Mouse (Mus musculus) CH12.LX (cell line): ENCODE measurements at regions not wholly inside any gene's neighbourhood (a gene's known extent, or its start where the extent isn't known, plus 50 kb on each side); places are given as distances from the start of the nearest gene placed in this dataset.

ENCODE experiments used
- DNase-seq: peaks from one replicate; pipeline ENCODE4 v3.0.0-alpha.2; 2013; ENCODE audit errors: extremely low read depth
- H3K27ac ChIP-seq: 2 replicates; pipeline ENCODE4 v1.5.1; 2012; ENCODE audit warnings: low read depth, mild to moderate bottlenecking, control low read depth, moderate library complexity; ENCODE audit not compliant: insufficient read depth
- H3K27me3 ChIP-seq: replicated peaks from 2 replicates; pipeline ENCODE3; 2012; ENCODE audit warnings: inconsistent platforms
- H3K36me3 ChIP-seq, 2 experiments: replicated peaks in 1 of 2; 2 replicates each; pipeline versions ENCODE3 to v1.6.1; 2012; ENCODE audit warnings: inconsistent platforms in 1 of 2, low read length in 1 of 2, mild to moderate bottlenecking in 1 of 2, mixed read lengths in 1 of 2, moderate library complexity in 1 of 2; ENCODE audit not compliant: control insufficient read depth in 1 of 2, insufficient read depth in 1 of 2
- H3K4me1 ChIP-seq, 2 experiments: 2 replicates each; pipeline ENCODE4 v1.6.1; 2012; ENCODE audit warnings: inconsistent platforms in 1 of 2, moderate library complexity in 1 of 2; ENCODE audit not compliant: insufficient read depth in 2 of 2, control insufficient read depth in 1 of 2
- H3K4me2 ChIP-seq: 2 replicates; pipeline ENCODE4 v1.6.1; 2012; ENCODE audit warnings: low read depth, mild to moderate bottlenecking, control low read depth; ENCODE audit not compliant: poor library complexity, insufficient read depth, severe bottlenecking
- H3K4me3 ChIP-seq, 3 experiments: fragments of 150-350 bp in 1 of 3; sonication (generic) in 1 of 3; replicated peaks in 1 of 3; 2 replicates each; pipeline versions ENCODE3 to v1.5.1; 2011 to 2012; ENCODE audit warnings: low read depth in 2 of 3, low read length in 2 of 3, mild to moderate bottlenecking in 2 of 3, moderate library complexity in 2 of 3, control low read depth in 1 of 3, improper control_type of control experiment in 1 of 3, inconsistent platforms in 1 of 3, mixed read lengths in 1 of 3; ENCODE audit not compliant: poor library complexity in 1 of 3
- H3K79me2 ChIP-seq: replicated peaks from 2 replicates; pipeline ENCODE4 v1.6.1; 2012; ENCODE audit warnings: mild to moderate bottlenecking, moderate library complexity; ENCODE audit not compliant: control insufficient read depth, poor library complexity, insufficient read depth, severe bottlenecking; ENCODE audit errors: extremely low read depth
- H3K9ac ChIP-seq: 2 replicates; pipeline ENCODE4 v1.6.1; 2012; ENCODE audit warnings: low read depth, mild to moderate bottlenecking, control low read depth, moderate library complexity; ENCODE audit not compliant: insufficient read depth
- H3K9me3 ChIP-seq: replicated peaks from 2 replicates; pipeline ENCODE3; 2012; ENCODE audit warnings: low read length, inconsistent platforms, mixed read lengths
- CTCF ChIP-seq, 2 experiments: IDR thresholded peaks in 1 of 2; conservative IDR thresholded peaks in 1 of 2; 2 replicates each; pipeline ENCODE4 v1.5.1; 2011 to 2012; ENCODE audit warnings: low read depth in 2 of 2, low read length in 2 of 2, improper control_type of control experiment in 1 of 2, inconsistent platforms in 1 of 2, mild to moderate bottlenecking in 1 of 2, moderate library complexity in 1 of 2
- E2F4 ChIP-seq: IDR thresholded peaks from 2 replicates; pipeline ENCODE4 v1.6.1; 2011; ENCODE audit warnings: low read depth, low read length, improper control_type of control experiment; ENCODE audit not compliant: insufficient replicate concordance
- ELF1 ChIP-seq: IDR thresholded peaks from 2 replicates; pipeline ENCODE4 v1.6.1; 2014; ENCODE audit warnings: low read depth, mild to moderate bottlenecking, inconsistent platforms, low read length, improper control_type of control experiment
- EP300 ChIP-seq: IDR thresholded peaks from 2 replicates; pipeline ENCODE4 v1.6.1; 2011; ENCODE audit warnings: low read length, improper control_type of control experiment
- ETS1 ChIP-seq: conservative IDR thresholded peaks from 2 replicates; pipeline ENCODE4 v1.6.1; 2012; ENCODE audit warnings: low read depth, mild to moderate bottlenecking, inconsistent platforms, low read length, improper control_type of control experiment, moderate library complexity
- GABPA ChIP-seq: IDR thresholded peaks from 2 replicates; pipeline ENCODE4 v1.6.1; 2012; ENCODE audit warnings: low read depth, low read length, improper control_type of control experiment, inconsistent platforms; ENCODE audit not compliant: insufficient replicate concordance
- IRF4 ChIP-seq: IDR thresholded peaks from 2 replicates; pipeline ENCODE4 v1.6.1; 2014; ENCODE audit warnings: low read depth, mild to moderate bottlenecking, inconsistent platforms, low read length, improper control_type of control experiment
- JUN ChIP-seq: IDR thresholded peaks from 2 replicates; pipeline ENCODE4 v1.6.1; 2011; ENCODE audit warnings: low read depth, mild to moderate bottlenecking, low read length, improper control_type of control experiment, moderate library complexity; ENCODE audit not compliant: insufficient read depth
- JUND ChIP-seq: conservative IDR thresholded peaks from 2 replicates; pipeline ENCODE4 v1.6.1; 2011; ENCODE audit warnings: low read depth, low read length, improper control_type of control experiment
- KAT2A ChIP-seq: IDR thresholded peaks from 2 replicates; pipeline ENCODE4 v1.6.1; 2012; ENCODE audit warnings: low read length, improper control_type of control experiment, inconsistent platforms; ENCODE audit not compliant: insufficient replicate concordance
- MAX ChIP-seq: IDR thresholded peaks from 2 replicates; pipeline ENCODE4 v1.6.1; 2011; ENCODE audit warnings: low read length, improper control_type of control experiment
- MEF2A ChIP-seq: IDR thresholded peaks from 2 replicates; pipeline ENCODE4 v1.6.1; 2014; ENCODE audit warnings: low read depth, mild to moderate bottlenecking, inconsistent platforms, low read length, improper control_type of control experiment, borderline replicate concordance
- MXI1 ChIP-seq: IDR thresholded peaks from 2 replicates; pipeline ENCODE4 v1.6.1; 2011; ENCODE audit warnings: mild to moderate bottlenecking, low read depth, low read length, improper control_type of control experiment
- MYC ChIP-seq: IDR thresholded peaks from 2 replicates; pipeline ENCODE4 v1.6.1; 2011; ENCODE audit warnings: low read depth, mild to moderate bottlenecking, improper control_type of control experiment, low read length
- NELFE ChIP-seq: IDR thresholded peaks from 2 replicates; pipeline ENCODE4 v1.6.1; 2011; ENCODE audit warnings: low read depth, low read length, improper control_type of control experiment
- RCOR1 ChIP-seq: conservative IDR thresholded peaks from 2 replicates; pipeline ENCODE4 v1.6.1; 2012; ENCODE audit warnings: low read depth, mild to moderate bottlenecking, inconsistent platforms, low read length, improper control_type of control experiment
- SMC3 ChIP-seq: IDR thresholded peaks from 2 replicates; pipeline ENCODE4 v1.6.1; 2011; ENCODE audit warnings: low read depth, low read length, improper control_type of control experiment
- TBP ChIP-seq: conservative IDR thresholded peaks from 2 replicates; pipeline ENCODE4 v1.6.1; 2011; ENCODE audit warnings: low read depth, low read length, improper control_type of control experiment
- UBTF ChIP-seq: IDR thresholded peaks from 2 replicates; pipeline ENCODE4 v1.6.1; 2012; ENCODE audit warnings: low read depth, mild to moderate bottlenecking, inconsistent platforms, low read length, improper control_type of control experiment, moderate library complexity
- USF2 ChIP-seq: conservative IDR thresholded peaks from 2 replicates; pipeline ENCODE4 v1.6.1; 2011; ENCODE audit warnings: low read depth, low read length, improper control_type of control experiment
- ZC3H11A ChIP-seq: IDR thresholded peaks from 2 replicates; pipeline ENCODE4 v1.6.1; 2012; ENCODE audit warnings: low read depth, mild to moderate bottlenecking, inconsistent platforms, low read length, improper control_type of control experiment
- ZKSCAN1 ChIP-seq: IDR thresholded peaks from 2 replicates; pipeline ENCODE4 v1.6.1; 2012; ENCODE audit warnings: low read depth, inconsistent platforms, low read length, improper control_type of control experiment, borderline replicate concordance
- ZMIZ1 ChIP-seq: IDR thresholded peaks from 2 replicates; pipeline ENCODE4 v1.6.1; 2012; ENCODE audit warnings: low read depth, mild to moderate bottlenecking, inconsistent platforms, low read length, improper control_type of control experiment
- ZNF384 ChIP-seq: IDR thresholded peaks from 2 replicates; pipeline ENCODE4 v1.6.1; 2012; ENCODE audit warnings: low read depth, low read length, improper control_type of control experiment, inconsistent platforms
- dilution Hi-C: fragments of 300-500 bp; cut with MboI; formaldehyde crosslinking; loops from 2 replicates; pipeline ENCODE4 v1.14.3; 2020; ENCODE audit warnings: low sequenced_read_pairs; ENCODE audit not compliant: extremely low pct_unique_long_range_greater_than_20kb, extremely low pct_ligation_motif_present
- in situ Hi-C: fragments of 300-500 bp; cut with MboI; formaldehyde crosslinking; loops from 3 replicates; pipeline ENCODE4 v1.14.3; 2019; ENCODE audit warnings: low sequenced_read_pairs, low pct_ligation_motif_present, low pct_unique_long_range_greater_than_20kb, mixed read lengths

- dilution Hi-C loops = no loop called here
- H3K27ac ChIP-seq = no peak overlapping the region
- in situ Hi-C loops = no loop called here
- no peaks in the 10 kb centered on the region; a peak in 1 of 4 replicates for H3K4me1 ChIP-seq
- H3K9ac ChIP-seq = no peak overlapping the region
- no peak for DNase-seq
- TF ChIP-seq MXI1 (no peak), JUN (no peak), ZNF384 (no peak), JUND (no peak), TBP (no peak), ETS1 (no peak), NELFE (no peak), UBTF (no peak), KAT2A (no peak), EP300 (no peak), USF2 (no peak), ZC3H11A (no peak), ELF1 (no peak), E2F4 (no peak), ZMIZ1 (no peak), CTCF (conservative IDR thresholded peaks at IDR 0.05 in 1 of 2, IDR thresholded peaks at IDR 0.05 in 1 of 2; ENCODE audit: low read depth in 2 of 2, low read length in 2 of 2) (no peak), RCOR1 (no peak)
- no peaks in the 10 kb centered on the region for H3K9me3 ChIP-seq
- H3K4me2 ChIP-seq = no peak overlapping the region
- H3K27me3 ChIP-seq = no peaks in the 10 kb centered on the region
- H3K36me3 ChIP-seq = no peaks in the 10 kb centered on the region
- H3K4me3 ChIP-seq = no peak overlapping the region
- no peaks in the 10 kb centered on the region for H3K79me2 ChIP-seq
Measured at GRCm38 (mm10) chr13:85553072-85553471, 264.1 kb upstream of the Rasa1 start.

DNA sequence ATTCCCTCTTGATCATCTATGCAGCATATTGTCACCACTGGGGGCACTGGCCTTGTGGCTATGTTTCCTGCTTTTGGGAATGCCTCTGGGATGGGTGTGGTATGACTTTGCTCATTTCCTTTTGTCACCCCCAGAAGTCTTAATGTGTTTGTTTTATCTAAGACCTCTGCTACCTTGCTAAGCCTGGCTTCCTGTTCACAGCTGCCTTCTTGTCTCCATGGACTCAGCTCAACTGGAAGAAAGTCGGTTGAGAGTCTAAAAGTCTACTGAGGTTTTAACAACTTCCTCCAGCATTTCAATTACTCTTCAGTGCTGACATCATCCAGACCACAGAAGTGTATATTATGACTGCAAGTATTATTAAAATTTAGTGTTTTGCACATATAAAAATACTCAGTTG lies 220.7 kb upstream of the Rasa1 start:
- no peaks in the 10 kb centered on the region for H3K9me3 ChIP-seq
- TF ChIP-seq USF2 (no peak), MAX (no peak), GABPA (no peak), MEF2A (no peak), ZKSCAN1 (no peak), IRF4 (no peak), TBP (no peak), MYC (no peak), CTCF (conservative IDR thresholded peaks at IDR 0.05 in 1 of 2, IDR thresholded peaks at IDR 0.05 in 1 of 2; ENCODE audit: low read depth in 2 of 2, low read length in 2 of 2) (no peak), JUND (no peak), ZC3H11A (no peak), SMC3 (no peak)
- no peak overlapping the region for H3K4me3 ChIP-seq
- DNase-seq = no peak
- in situ Hi-C loops = no loop called here
- no peak overlapping the region for H3K9ac ChIP-seq
- dilution Hi-C loops = no loop called here
- peaks cover 3 to 28% of the 10 kb centered on the region in 2 experiments for H3K4me1 ChIP-seq
- no peaks in the 10 kb centered on the region for H3K36me3 ChIP-seq
- H3K27ac ChIP-seq = no peak overlapping the region
- no peak overlapping the region for H3K4me2 ChIP-seq
- no peaks in the 10 kb centered on the region for H3K27me3 ChIP-seq
- no peaks in the 10 kb centered on the region for H3K79me2 ChIP-seq
